Mouse (Mus musculus): ENCODE measurements around the gene Slc10a7. TPM values are rescaled to one million over a fixed set of nuclear protein-coding genes. Genes with fewer than 3 reads are reported as not detected.
A peak's percentile ranks its signal among the peaks of the same experiment; 100 is the strongest.
"Not testable (repeated sequence)": the region's sequence is repeated elsewhere in the genome, so short reads cannot be mapped to it uniquely, and the experiment has no call there.

The Slc10a7 gene
- polyA plus RNA-seq (2015; fragmentation: Nextera tagmentation; extraction: Ambion mirVana), result 8.6 and 11.8 TPM in 2 replicates

- no peak for TF ChIP-seq CTCF (IDR thresholded peaks at IDR 0.05; ENCODE audit: low read depth)
- ATAC-seq (replicated peaks; ENCODE audit: low FRiP score, low read depth), result peak; percentile 92
- peak within 1 kb of the TSS; percentile 96 for H3K4me2 ChIP-seq (ENCODE audit: low read length)
- no peaks in the 10 kb centered on the region for H3K27me3 ChIP-seq (ENCODE audit: insufficient read depth, low read length)
- H3K4me1 ChIP-seq (replicated peaks; ENCODE audit: insufficient read depth, low read length), result no peaks in the 10 kb centered on the region
- H3K9me3 ChIP-seq (replicated peaks; ENCODE audit: low read length), result no peaks in the 10 kb centered on the region
- H3K36me3 ChIP-seq (ENCODE audit: insufficient read depth, low read length), result 0 out of 2 replicates have a peak, but pooled peaks cover 4% of the 10 kb centered on the region
- under 1% methylated on average over 51 of the region's 51 CpGs for WGBS
- peak within 1 kb of the TSS; percentile 97 for H3K4me3 ChIP-seq (replicated peaks; ENCODE audit: low read depth, low read length)
- peak within 1 kb of the TSS; percentile 99 for H3K9ac ChIP-seq (ENCODE audit: low read depth, low read length)
- peak within 1 kb of the TSS; percentile 95 for H3K27ac ChIP-seq
- peak; percentile 95 for DNase-seq (ENCODE audit: low spot score)
Measured at GRCm38 (mm10) chr8:78509273-78510031, at the start of gene Slc10a7. Slc10a7 (plus strand) TSS chr8:78509346.

- H3K36me3 ChIP-seq (ENCODE audit: insufficient read depth, low read length), result no peaks in the 10 kb centered on the region
- no peak overlapping the region for H3K4me2 ChIP-seq (ENCODE audit: low read length)
- DNase-seq (ENCODE audit: low spot score) (no peak), ATAC-seq (replicated peaks; ENCODE audit: low FRiP score, low read depth) (no peak)
- no peak for TF ChIP-seq CTCF (IDR thresholded peaks at IDR 0.05; ENCODE audit: low read depth)
- H3K9ac ChIP-seq (ENCODE audit: low read depth, low read length), result no peak overlapping the region
- H3K27ac ChIP-seq, result no peak overlapping the region
- H3K9me3 ChIP-seq (replicated peaks; ENCODE audit: low read length), result no peaks in the 10 kb centered on the region
- WGBS, result 80% methylated on average over 2 of the region's 2 CpGs
- H3K27me3 ChIP-seq (ENCODE audit: insufficient read depth, low read length), result no peaks in the 10 kb centered on the region
- no peak overlapping the region for H3K4me3 ChIP-seq (replicated peaks; ENCODE audit: low read depth, low read length)
- H3K4me1 ChIP-seq (replicated peaks; ENCODE audit: insufficient read depth, low read length), result no peaks in the 10 kb centered on the region
Measured at GRCm38 (mm10) chr8:78463941-78464340, 45.2 kb upstream of the Slc10a7 start.

- Histone ChIP-seq H3K4me1 (replicated peaks; ENCODE audit: insufficient read depth, low read length) (no peaks in the 10 kb centered on the region), H3K36me3 (ENCODE audit: insufficient read depth, low read length) (no peaks in the 10 kb centered on the region), H3K9me3 (replicated peaks; ENCODE audit: low read length) (no peaks in the 10 kb centered on the region), H3K9ac (ENCODE audit: low read depth, low read length) (no peak overlapping the region), H3K27me3 (ENCODE audit: insufficient read depth, low read length) (no peaks in the 10 kb centered on the region), H3K27ac (no peak overlapping the region), H3K4me3 (replicated peaks; ENCODE audit: low read depth, low read length) (no peak overlapping the region), H3K4me2 (ENCODE audit: low read length) (no peak overlapping the region)
- ATAC-seq (replicated peaks; ENCODE audit: low FRiP score, low read depth) (no peak), DNase-seq (ENCODE audit: low spot score) (peak; percentile 16)
- TF ChIP-seq CTCF (IDR thresholded peaks at IDR 0.05; ENCODE audit: low read depth), result peak; percentile 23
- 73% methylated on average over 2 of the region's 2 CpGs for WGBS
Measured at GRCm38 (mm10) chr8:78467889-78468288, 41.3 kb upstream of the Slc10a7 start.

GRCm38 (mm10) chr8:78477051-78477829, 31.9 kb upstream of the Slc10a7 start:
- no peak for ATAC-seq (replicated peaks; ENCODE audit: low FRiP score, low read depth)

GRCm38 (mm10) chr8:78489733-78490132, 19.4 kb upstream of the Slc10a7 start:
- 74% methylated on average over 3 of the region's 3 CpGs for WGBS
- Histone ChIP-seq H3K9me3 (replicated peaks; ENCODE audit: low read length) (no peaks in the 10 kb centered on the region), H3K27ac (no peak overlapping the region), H3K27me3 (ENCODE audit: insufficient read depth, low read length) (no peaks in the 10 kb centered on the region), H3K36me3 (ENCODE audit: insufficient read depth, low read length) (no peaks in the 10 kb centered on the region), H3K4me1 (replicated peaks; ENCODE audit: insufficient read depth, low read length) (no peaks in the 10 kb centered on the region), H3K4me2 (ENCODE audit: low read length) (no peak overlapping the region), H3K4me3 (replicated peaks; ENCODE audit: low read depth, low read length) (no peak overlapping the region), H3K9ac (ENCODE audit: low read depth, low read length) (no peak overlapping the region)
- no peak for ATAC-seq (replicated peaks; ENCODE audit: low FRiP score, low read depth)
- DNase-seq (ENCODE audit: low spot score), result no peak
- TF ChIP-seq CTCF (IDR thresholded peaks at IDR 0.05; ENCODE audit: low read depth), result no peak

More at GRCm38 (mm10) chr8:78477051-78477829, 31.9 kb upstream of the Slc10a7 start:
- WGBS, result 42% methylated on average over 6 of the region's 6 CpGs
- Histone ChIP-seq H3K9ac (ENCODE audit: low read depth, low read length) (no peak overlapping the region), H3K27ac (no peak overlapping the region), H3K36me3 (ENCODE audit: insufficient read depth, low read length) (no peaks in the 10 kb centered on the region), H3K4me3 (replicated peaks; ENCODE audit: low read depth, low read length) (no peak overlapping the region), H3K4me2 (ENCODE audit: low read length) (no peak overlapping the region), H3K27me3 (ENCODE audit: insufficient read depth, low read length) (no peaks in the 10 kb centered on the region), H3K4me1 (replicated peaks; ENCODE audit: insufficient read depth, low read length) (no peaks in the 10 kb centered on the region), H3K9me3 (replicated peaks; ENCODE audit: low read length) (no peaks in the 10 kb centered on the region)
- TF ChIP-seq CTCF (IDR thresholded peaks at IDR 0.05; ENCODE audit: low read depth), result peak; percentile 60
- DNase-seq (ENCODE audit: low spot score), result peak; percentile 61

- H3K27ac ChIP-seq, result no peak overlapping the region
- ATAC-seq (replicated peaks; ENCODE audit: low FRiP score, low read depth), result no peak
- no peaks in the 10 kb centered on the region for H3K9me3 ChIP-seq (replicated peaks; ENCODE audit: low read length)
- whole genome bisulfite sequencing, result 30% methylated on average over 2 of the region's 2 CpGs
- no peak for DNase-seq (ENCODE audit: low spot score)
- TF ChIP-seq CTCF (IDR thresholded peaks at IDR 0.05; ENCODE audit: low read depth), result no peak
- H3K9ac ChIP-seq (ENCODE audit: low read depth, low read length), result no peak overlapping the region
- H3K36me3 ChIP-seq (ENCODE audit: insufficient read depth, low read length), result no peaks in the 10 kb centered on the region
- H3K4me1 ChIP-seq (replicated peaks; ENCODE audit: insufficient read depth, low read length), result no peaks in the 10 kb centered on the region
- no peaks in the 10 kb centered on the region for H3K27me3 ChIP-seq (ENCODE audit: insufficient read depth, low read length)
- H3K4me2 ChIP-seq (ENCODE audit: low read length), result no peak overlapping the region
- H3K4me3 ChIP-seq (replicated peaks; ENCODE audit: low read depth, low read length), result no peak overlapping the region
Measured at GRCm38 (mm10) chr8:78493031-78493430, 16.1 kb upstream of the Slc10a7 start.

GRCm38 (mm10) chr8:78496273-78496672, 12.9 kb upstream of the Slc10a7 start:
- not testable (repeated sequence) for DNase-seq (ENCODE audit: low spot score); H3K4me2 ChIP-seq (ENCODE audit: low read length); ATAC-seq (replicated peaks; ENCODE audit: low FRiP score, low read depth); H3K9ac ChIP-seq (ENCODE audit: low read depth, low read length); H3K4me3 ChIP-seq (replicated peaks; ENCODE audit: low read depth, low read length); H3K27ac ChIP-seq; H3K27me3 ChIP-seq (ENCODE audit: insufficient read depth, low read length); H3K9me3 ChIP-seq (replicated peaks; ENCODE audit: low read length); H3K4me1 ChIP-seq (replicated peaks; ENCODE audit: insufficient read depth, low read length); H3K36me3 ChIP-seq (ENCODE audit: insufficient read depth, low read length)
- 94% methylated on average over 2 of the region's 3 CpGs for WGBS
